Mouse (Mus musculus): ENCODE measurements around the gene Tmem37.

DNA sequence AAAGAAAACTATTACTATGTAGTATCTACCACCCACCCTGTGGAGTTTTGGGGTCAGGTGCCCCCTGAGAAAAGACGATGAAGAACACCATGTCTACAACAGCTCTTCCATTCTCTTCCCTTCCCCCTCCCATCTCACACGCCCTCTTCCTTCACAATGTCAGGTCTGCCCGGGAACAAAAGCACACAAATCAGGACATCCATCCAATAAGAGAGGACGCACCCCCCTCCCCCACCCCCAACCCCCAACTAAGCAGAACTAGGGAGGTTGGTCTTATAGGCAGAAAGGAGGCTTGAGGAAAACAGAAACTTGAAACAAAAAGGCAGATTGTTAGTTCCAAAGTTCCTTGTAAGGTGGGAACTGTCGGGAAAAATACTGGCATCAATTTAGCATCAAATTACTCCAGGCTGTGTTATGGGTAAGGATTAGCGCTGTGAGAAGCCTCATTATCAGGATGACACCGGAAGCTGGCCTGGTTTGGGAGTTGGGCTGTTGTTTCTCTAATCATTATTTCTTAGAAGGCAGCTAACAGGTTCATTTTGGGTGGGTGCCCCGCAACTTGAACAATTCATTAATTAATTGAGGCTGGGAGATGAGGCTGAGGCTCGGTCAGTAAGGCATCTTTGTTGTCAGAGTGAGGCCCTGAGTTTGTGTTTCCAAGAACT lies 4.0 kb upstream of the Tmem37 start:
- TF ChIP-seq GATA1 (IDR thresholded peaks at IDR 0.05; ENCODE audit: low read length) (no peak), TAL1 (IDR thresholded peaks at IDR 0.05; ENCODE audit: low read length) (no peak)
